Mouse (Mus musculus) MEL (cell line): ENCODE measurements around the gene Als2cr12. TPM values are rescaled to one million over a fixed set of nuclear protein-coding genes. Genes with fewer than 3 reads are reported as not detected.
"Not testable (repeated sequence)": the region's sequence is repeated elsewhere in the genome, so short reads cannot be mapped to it uniquely, and the experiment has no call there.

Experiments used
- DNase-seq: peaks from one replicate; pipeline ENCODE4 v3.0.0; 2011; ENCODE audit warnings: low read depth, low spot score
- H3K27ac ChIP-seq: 2 replicates; pipeline ENCODE4 v1.5.1; 2012; ENCODE audit warnings: low read depth, mild to moderate bottlenecking, control low read depth, low read length, moderate library complexity; ENCODE audit not compliant: control insufficient read depth
- H3K27me3 ChIP-seq, 2 experiments: fragments of 150-350 bp in 1 of 2; sonication (generic) in 1 of 2; 2 replicates each; pipeline ENCODE4 v1.6.1; 2012; ENCODE audit warnings: low read length in 2 of 2, mild to moderate bottlenecking in 2 of 2, improper control_type of control experiment in 1 of 2, moderate library complexity in 1 of 2; ENCODE audit not compliant: insufficient read depth in 2 of 2, control insufficient read depth in 1 of 2
- H3K36me3 ChIP-seq, 2 experiments: 2 replicates each; pipeline ENCODE4 v1.6.1; 2012 to 2014; ENCODE audit warnings: low read length in 2 of 2, improper control_type of control experiment in 1 of 2, inconsistent platforms in 1 of 2, mild to moderate bottlenecking in 1 of 2; ENCODE audit not compliant: insufficient read depth in 2 of 2, control insufficient read depth in 1 of 2
- H3K4me1 ChIP-seq, 2 experiments: fragments of 150-350 bp in 1 of 2; sonication (generic) in 1 of 2; 2 replicates each; pipeline ENCODE4 v1.6.1; 2012; ENCODE audit warnings: low read length in 2 of 2, improper control_type of control experiment in 1 of 2, mild to moderate bottlenecking in 1 of 2; ENCODE audit not compliant: insufficient read depth in 2 of 2, control insufficient read depth in 1 of 2
- H3K4me3 ChIP-seq, 2 experiments: fragments of 150-350 bp in 1 of 2; sonication (generic) in 1 of 2; 2 replicates each; pipeline ENCODE4 v1.5.1; 2012; ENCODE audit warnings: low read depth in 2 of 2, low read length in 2 of 2, mild to moderate bottlenecking in 2 of 2, moderate library complexity in 2 of 2, control low read depth in 1 of 2, improper control_type of control experiment in 1 of 2; ENCODE audit not compliant: control insufficient read depth in 1 of 2, insufficient read depth in 1 of 2
- H3K79me2 ChIP-seq: 2 replicates; pipeline ENCODE4 v1.6.1; 2012; ENCODE audit warnings: mild to moderate bottlenecking, low read length, moderate library complexity; ENCODE audit not compliant: control insufficient read depth, poor library complexity, insufficient read depth
- H3K9ac ChIP-seq: 2 replicates; pipeline ENCODE4 v1.6.1; 2012; ENCODE audit warnings: low read depth, mild to moderate bottlenecking, control low read depth, low read length, moderate library complexity; ENCODE audit not compliant: control insufficient read depth, poor library complexity, severe bottlenecking
- H3K9me3 ChIP-seq: fragments of 150-350 bp; sonication (generic); replicated peaks from 2 replicates; pipeline ENCODE4 v1.6.1; 2012; ENCODE audit warnings: mild to moderate bottlenecking, low read length, improper control_type of control experiment, moderate library complexity; ENCODE audit not compliant: insufficient read depth
- CHD2 ChIP-seq: IDR thresholded peaks from 2 replicates; pipeline ENCODE4 v1.6.1; 2011; ENCODE audit warnings: low read length, improper control_type of control experiment
- CTCF ChIP-seq, 3 experiments: IDR thresholded peaks in 2 of 3; conservative IDR thresholded peaks in 1 of 3; 2 replicates each; pipeline ENCODE4 v1.5.1; 2011 to 2012; ENCODE audit warnings: low read length in 3 of 3, low read depth in 2 of 3, mild to moderate bottlenecking in 2 of 3, improper control_type of control experiment in 1 of 3, inconsistent platforms in 1 of 3, mixed read lengths in 1 of 3, moderate library complexity in 1 of 3; ENCODE audit not compliant: control insufficient read depth in 1 of 3, insufficient read depth in 1 of 3, poor library complexity in 1 of 3, severe bottlenecking in 1 of 3
- E2F4 ChIP-seq: IDR thresholded peaks from 2 replicates; pipeline ENCODE4 v1.6.1; 2011; ENCODE audit warnings: low read depth, low read length, improper control_type of control experiment, borderline replicate concordance
- ELF1 ChIP-seq: IDR thresholded peaks from 2 replicates; pipeline ENCODE4 v1.6.1; 2014; ENCODE audit warnings: low read depth, mild to moderate bottlenecking, inconsistent platforms, low read length, improper control_type of control experiment, moderate library complexity
- KAT2A ChIP-seq: conservative IDR thresholded peaks from 2 replicates; pipeline ENCODE4 v1.6.1; 2012; ENCODE audit warnings: low read depth, low read length, improper control_type of control experiment, inconsistent platforms
- MEF2A ChIP-seq: IDR thresholded peaks from 2 replicates; pipeline ENCODE4 v1.6.1; 2014; ENCODE audit warnings: low read depth, mild to moderate bottlenecking, inconsistent platforms, low read length, improper control_type of control experiment; ENCODE audit not compliant: poor library complexity, insufficient replicate concordance, severe bottlenecking; ENCODE audit errors: extremely low read depth
- NELFE ChIP-seq: IDR thresholded peaks from 2 replicates; pipeline ENCODE4 v1.6.1; 2011; ENCODE audit warnings: low read depth, low read length, improper control_type of control experiment
- NRF1 ChIP-seq: IDR thresholded peaks from 2 replicates; pipeline ENCODE4 v1.6.1; 2014; ENCODE audit warnings: low read depth, mild to moderate bottlenecking, inconsistent platforms, low read length, improper control_type of control experiment, moderate library complexity; ENCODE audit not compliant: poor library complexity, insufficient read depth, severe bottlenecking
- POLR2A ChIP-seq, 2 experiments: IDR thresholded peaks; 2 replicates each; pipeline ENCODE4 v1.6.1; 2011 to 2012; ENCODE audit warnings: low read length in 2 of 2, mild to moderate bottlenecking in 2 of 2, control low read depth in 1 of 2, improper control_type of control experiment in 1 of 2, low read depth in 1 of 2, moderate library complexity in 1 of 2; ENCODE audit not compliant: control insufficient read depth in 1 of 2, insufficient read depth in 1 of 2, poor library complexity in 1 of 2
- POLR2AphosphoS5 ChIP-seq: IDR thresholded peaks from 2 replicates; pipeline ENCODE4 v1.6.1; 2012; ENCODE audit warnings: low read depth, borderline replicate concordance, mild to moderate bottlenecking, inconsistent platforms, low read length, moderate library complexity, mixed read lengths
- RAD21 ChIP-seq: IDR thresholded peaks from 2 replicates; pipeline ENCODE4 v1.6.1; 2011; ENCODE audit warnings: mild to moderate bottlenecking, low read depth, low read length, improper control_type of control experiment
- TAL1 ChIP-seq: IDR thresholded peaks from 2 replicates; pipeline ENCODE4 v1.6.1; 2012; ENCODE audit warnings: mild to moderate bottlenecking, inconsistent platforms, low read length, moderate library complexity, mixed read lengths
- TCF12 ChIP-seq: IDR thresholded peaks from 2 replicates; pipeline ENCODE4 v1.6.1; 2014; ENCODE audit warnings: low read depth, mild to moderate bottlenecking, inconsistent platforms, low read length, improper control_type of control experiment, moderate library complexity
- UBTF ChIP-seq: IDR thresholded peaks from 2 replicates; pipeline ENCODE4 v1.6.1; 2012; ENCODE audit warnings: low read depth, mild to moderate bottlenecking, inconsistent platforms, low read length, improper control_type of control experiment, moderate library complexity, borderline replicate concordance; ENCODE audit not compliant: insufficient read depth
- USF2 ChIP-seq, 2 experiments: IDR thresholded peaks; 2 replicates each; pipeline ENCODE4 v1.6.1; 2011 to 2012; ENCODE audit warnings: improper control_type of control experiment in 2 of 2, low read length in 2 of 2, borderline replicate concordance in 1 of 2, inconsistent platforms in 1 of 2, low read depth in 1 of 2, mild to moderate bottlenecking in 1 of 2; ENCODE audit not compliant: insufficient read depth in 1 of 2
- ZNF384 ChIP-seq: IDR thresholded peaks from 2 replicates; pipeline ENCODE4 v1.6.1; 2012; ENCODE audit warnings: low read depth, mild to moderate bottlenecking, inconsistent platforms, low read length, improper control_type of control experiment
- polyA plus RNA-seq, 2 experiments: library from polyadenylated mRNA; stranded (reverse) in 1 of 2; unstranded in 1 of 2; fragments of >175 nt in 1 of 2; fragments of >200 nt in 1 of 2; gene quantifications; 2 replicates each; pipeline versions ENCODE4 v1.2.1 to v1.2.4; 2012; ENCODE audit warnings: low replicate concordance in 2 of 2, low read depth in 1 of 2; ENCODE audit not compliant: insufficient read length in 2 of 2, insufficient read depth in 1 of 2, missing spikeins in 1 of 2
- total RNA-seq: library from RNA; depleted of rRNA; stranded (reverse); fragments of 300-350 nt; gene quantifications from 2 replicates; pipeline ENCODE4 v1.2.3, GENCODE M21; 2012

Als2cr12 gene
- total and polyA plus RNA-seq, 3 experiments: not detected

GRCm38 (mm10) chr1:58610166-58610565 lies 85.6 kb downstream of the Als2cr12 start:
- Histone ChIP-seq H3K27ac (no peak overlapping the region), H3K4me1 (peaks cover 0 to 7% of the 10 kb centered on the region in 2 experiments; a peak in 2 of 4 replicates), H3K79me2 (no peaks in the 10 kb centered on the region), H3K27me3 (no peaks in the 10 kb centered on the region; a peak in 1 of 4 replicates), H3K36me3 (peaks cover 0 to 5% of the 10 kb centered on the region in 2 experiments; a peak in 1 of 4 replicates), H3K9me3 (no peaks in the 10 kb centered on the region), H3K9ac (no peak overlapping the region), H3K4me3 (no peak overlapping the region)
- DNase-seq: no peak
- TF ChIP-seq POLR2A (IDR thresholded peaks at IDR 0.05; ENCODE audit: control insufficient read depth in 1 of 2, insufficient read depth in 1 of 2, low read depth in 1 of 2, low read length in 2 of 2, poor library complexity in 1 of 2) (no peak), NRF1 (no peak), CTCF (IDR thresholded peaks at IDR 0.05 in 2 of 3, conservative IDR thresholded peaks at IDR 0.05 in 1 of 3; ENCODE audit: control insufficient read depth in 1 of 3, insufficient read depth in 1 of 3, low read depth in 2 of 3, low read length in 3 of 3, poor library complexity in 1 of 3, severe bottlenecking in 1 of 3) (no peak), MEF2A (no peak), TAL1 (no peak), TCF12 (no peak), POLR2AphosphoS5 (no peak), ZNF384 (no peak), NELFE (no peak), E2F4 (no peak), UBTF (no peak), CHD2 (no peak), ELF1 (no peak), KAT2A (no peak), RAD21 (no peak), USF2 (IDR thresholded peaks at IDR 0.05; ENCODE audit: borderline replicate concordance in 1 of 2, insufficient read depth in 1 of 2, low read depth in 1 of 2, low read length in 2 of 2) (no peak)

- not testable (repeated sequence) for H3K4me3 ChIP-seq, DNase-seq, H3K36me3 ChIP-seq, H3K79me2 ChIP-seq, H3K27me3 ChIP-seq, H3K9me3 ChIP-seq, H3K9ac ChIP-seq, H3K4me1 ChIP-seq, H3K27ac ChIP-seq
Measured at GRCm38 (mm10) chr1:58609591-58609990, 86.2 kb downstream of the Als2cr12 start.
